Mouse (Mus musculus): Measurements from ENCODE around the gene Cd52. TPM values are rescaled to one million over a fixed set of nuclear protein-coding genes. Genes with fewer than 3 reads are reported as not detected.

Gene Cd52
- polyA plus RNA-seq, 1 experiment from 2014 or later = 4.5 TPM

- H3K27ac ChIP-seq (replicated peaks) = no peak overlapping the region
- no peak for DNase-seq (ENCODE audit: low spot score)
- H3K36me3 ChIP-seq (replicated peaks) = no peaks in the 10 kb centered on the region
- 82% methylated on average over 4 of the region's 4 CpGs for WGBS
- H3K4me1 ChIP-seq = peaks cover 12% of the 10 kb centered on the region
- H3K4me3 ChIP-seq = no peak overlapping the region
- H3K27me3 ChIP-seq (replicated peaks; ENCODE audit: low read depth, poor library complexity, severe bottlenecking) = no peaks in the 10 kb centered on the region
- no peaks in the 10 kb centered on the region for H3K9me3 ChIP-seq
Measured at GRCm38 (mm10) chr4:134100245-134100644, 5.4 kb upstream of the Cd52 start.

GRCm38 (mm10) chr4:134098628-134099027 lies 3.7 kb upstream of the Cd52 start:
- Histone ChIP-seq H3K4me1 (peaks cover 12% of the 10 kb centered on the region), H3K27ac (replicated peaks) (no peak overlapping the region), H3K4me3 (no peak overlapping the region), H3K36me3 (replicated peaks) (no peaks in the 10 kb centered on the region), H3K9me3 (no peaks in the 10 kb centered on the region), H3K27me3 (replicated peaks; ENCODE audit: low read depth, poor library complexity, severe bottlenecking) (no peaks in the 10 kb centered on the region)
- no peak for DNase-seq (ENCODE audit: low spot score)
- 62% methylated on average over 8 of the region's 8 CpGs for WGBS

- no peaks in the 10 kb centered on the region for H3K9me3 ChIP-seq
- H3K27me3 ChIP-seq (replicated peaks; ENCODE audit: low read depth, poor library complexity, severe bottlenecking) = no peaks in the 10 kb centered on the region
- WGBS = 74% methylated on average over 5 of the region's 5 CpGs
- H3K27ac ChIP-seq (replicated peaks) = no peak overlapping the region
- H3K4me3 ChIP-seq = no peak overlapping the region
- 0 out of 2 replicates have a peak, but pooled peaks cover 5% of the 10 kb centered on the region for H3K4me1 ChIP-seq
- no peaks in the 10 kb centered on the region for H3K36me3 ChIP-seq (replicated peaks)
- DNase-seq (ENCODE audit: low spot score) = no peak
Measured at GRCm38 (mm10) chr4:134097015-134097608, 2.2 kb upstream of the Cd52 start.

GRCm38 (mm10) chr4:134096120-134096519 lies 1.2 kb upstream of the Cd52 start:
- H3K27me3 ChIP-seq (replicated peaks; ENCODE audit: low read depth, poor library complexity, severe bottlenecking) = no peaks in the 10 kb centered on the region
- H3K4me3 ChIP-seq = no peak overlapping the region
- 0 out of 2 replicates have a peak, but pooled peaks cover 5% of the 10 kb centered on the region for H3K4me1 ChIP-seq
- DNase-seq (ENCODE audit: low spot score) = no peak
- no peaks in the 10 kb centered on the region for H3K36me3 ChIP-seq (replicated peaks)
- H3K9me3 ChIP-seq = no peaks in the 10 kb centered on the region
- no peak overlapping the region for H3K27ac ChIP-seq (replicated peaks)
- 82% methylated on average over 3 of the region's 3 CpGs for WGBS

GRCm38 (mm10) chr4:134094004-134094564 lies 798 bp downstream of the Cd52 start:
- DNase-seq (ENCODE audit: low spot score) = no peak
- Histone ChIP-seq H3K4me1 (0 out of 2 replicates have a peak, but pooled peaks cover 5% of the 10 kb centered on the region), H3K27me3 (replicated peaks; ENCODE audit: low read depth, poor library complexity, severe bottlenecking) (no peaks in the 10 kb centered on the region), H3K27ac (replicated peaks) (no peak overlapping the region), H3K9me3 (no peaks in the 10 kb centered on the region), H3K4me3 (no peak overlapping the region), H3K36me3 (replicated peaks) (no peaks in the 10 kb centered on the region)
- WGBS = 87% methylated on average over 7 of the region's 7 CpGs

- no peak overlapping the region for H3K4me3 ChIP-seq
- no peaks in the 10 kb centered on the region for H3K27me3 ChIP-seq (replicated peaks; ENCODE audit: low read depth, poor library complexity, severe bottlenecking)
- 73% methylated on average over 6 of the region's 6 CpGs for WGBS
Measured at GRCm38 (mm10) chr4:134092382-134093288, 2.2 kb downstream of the Cd52 start.

GRCm38 (mm10) chr4:134091225-134091529 lies 3.7 kb downstream of the Cd52 start:
- Histone ChIP-seq H3K27ac (replicated peaks) (no peak overlapping the region), H3K36me3 (replicated peaks) (no peaks in the 10 kb centered on the region), H3K27me3 (replicated peaks; ENCODE audit: low read depth, poor library complexity, severe bottlenecking) (no peaks in the 10 kb centered on the region), H3K4me3 (no peak overlapping the region), H3K4me1 (no peaks in the 10 kb centered on the region), H3K9me3 (no peaks in the 10 kb centered on the region)
- 88% methylated on average over 6 of the region's 6 CpGs for WGBS
- no peak for DNase-seq (ENCODE audit: low spot score)

More at GRCm38 (mm10) chr4:134092382-134093288, 2.2 kb downstream of the Cd52 start:
- no peaks in the 10 kb centered on the region for H3K4me1 ChIP-seq
- H3K36me3 ChIP-seq (replicated peaks) = no peaks in the 10 kb centered on the region
- no peaks in the 10 kb centered on the region for H3K9me3 ChIP-seq
- no peak overlapping the region for H3K27ac ChIP-seq (replicated peaks)
- DNase-seq (ENCODE audit: low spot score) = peak; percentile 54

- H3K27me3 ChIP-seq (replicated peaks; ENCODE audit: low read depth, poor library complexity, severe bottlenecking) = no peaks in the 10 kb centered on the region
- H3K36me3 ChIP-seq (replicated peaks) = no peaks in the 10 kb centered on the region
- H3K27ac ChIP-seq (replicated peaks) = no peak overlapping the region
- no peak overlapping the region for H3K4me3 ChIP-seq
- no peaks in the 10 kb centered on the region for H3K9me3 ChIP-seq
- 83% methylated on average over 16 of the region's 16 CpGs for WGBS
- no peaks in the 10 kb centered on the region for H3K4me1 ChIP-seq
- no peak for DNase-seq (ENCODE audit: low spot score)
Measured at GRCm38 (mm10) chr4:134090521-134091224, 4.2 kb downstream of the Cd52 start.

GRCm38 (mm10) chr4:134089029-134089428 lies 5.9 kb downstream of the Cd52 start:
- H3K27ac ChIP-seq (replicated peaks) = no peak overlapping the region
- no peaks in the 10 kb centered on the region for H3K27me3 ChIP-seq (replicated peaks; ENCODE audit: low read depth, poor library complexity, severe bottlenecking)
- no peaks in the 10 kb centered on the region for H3K36me3 ChIP-seq (replicated peaks)
- no peaks in the 10 kb centered on the region for H3K9me3 ChIP-seq
- DNase-seq (ENCODE audit: low spot score) = no peak
- WGBS = 81% methylated on average over 9 of the region's 9 CpGs
- H3K4me3 ChIP-seq = no peak overlapping the region
- H3K4me1 ChIP-seq = no peaks in the 10 kb centered on the region

- H3K9me3 ChIP-seq = no peaks in the 10 kb centered on the region
- WGBS = 48% methylated on average over 7 of the region's 7 CpGs
- 0 out of 2 replicates have a peak overlapping the region, but pooled peaks have one; percentile 10 for H3K27ac ChIP-seq (replicated peaks)
Measured at GRCm38 (mm10) chr4:134087412-134087811, 7.5 kb downstream of the Cd52 start.

GRCm38 (mm10) chr4:134084999-134085398 lies 9.9 kb downstream of the Cd52 start:
- DNase-seq (ENCODE audit: low spot score) = no peak
- peaks cover 27% of the 10 kb centered on the region for H3K27me3 ChIP-seq (replicated peaks; ENCODE audit: low read depth, poor library complexity, severe bottlenecking)
- WGBS = 87% methylated on average over 4 of the region's 4 CpGs
- no peak overlapping the region for H3K4me3 ChIP-seq
- no peak overlapping the region for H3K27ac ChIP-seq (replicated peaks)
- no peaks in the 10 kb centered on the region for H3K9me3 ChIP-seq
- H3K36me3 ChIP-seq (replicated peaks) = no peaks in the 10 kb centered on the region
- peaks cover 20% of the 10 kb centered on the region for H3K4me1 ChIP-seq

More at GRCm38 (mm10) chr4:134087412-134087811, 7.5 kb downstream of the Cd52 start:
- Histone ChIP-seq H3K27me3 (replicated peaks; ENCODE audit: low read depth, poor library complexity, severe bottlenecking) (0 out of 2 replicates have a peak, but pooled peaks cover 6% of the 10 kb centered on the region), H3K4me3 (no peak overlapping the region), H3K4me1 (peaks cover 3% of the 10 kb centered on the region), H3K36me3 (replicated peaks) (no peaks in the 10 kb centered on the region)
- peak; percentile 58 for DNase-seq (ENCODE audit: low spot score)

- peaks cover 29% of the 10 kb centered on the region for H3K27me3 ChIP-seq (replicated peaks; ENCODE audit: low read depth, poor library complexity, severe bottlenecking)
- H3K4me3 ChIP-seq = peak overlapping the region; percentile 65
- no peaks in the 10 kb centered on the region for H3K9me3 ChIP-seq
- H3K36me3 ChIP-seq (replicated peaks) = no peaks in the 10 kb centered on the region
- DNase-seq (ENCODE audit: low spot score) = no peak
- no peak overlapping the region; the same call in 1 of the 2 replicates for H3K27ac ChIP-seq (replicated peaks)
- peaks cover 27% of the 10 kb centered on the region for H3K4me1 ChIP-seq
- WGBS = 13% methylated on average over 7 of the region's 7 CpGs
Measured at GRCm38 (mm10) chr4:134082460-134082859, 12.4 kb downstream of the Cd52 start.

Data from embryonic facial prominence, embryonic 10.5 days (tissue).